Mouse (Mus musculus) liver, postnatal 0 days (tissue): ENCODE measurements around the gene Ipo8.

Source experiments
- CTCF ChIP-seq: sonication (generic); IDR thresholded peaks from 2 replicates; pipeline ENCODE4 v1.5.1; 2016; ENCODE audit warnings: antibody characterized with exemption, low read depth
- EP300 ChIP-seq: IDR thresholded peaks from 2 replicates; pipeline ENCODE4 v1.6.1; 2016; ENCODE audit warnings: antibody characterized with exemption, low read depth, mild to moderate bottlenecking

DNA sequence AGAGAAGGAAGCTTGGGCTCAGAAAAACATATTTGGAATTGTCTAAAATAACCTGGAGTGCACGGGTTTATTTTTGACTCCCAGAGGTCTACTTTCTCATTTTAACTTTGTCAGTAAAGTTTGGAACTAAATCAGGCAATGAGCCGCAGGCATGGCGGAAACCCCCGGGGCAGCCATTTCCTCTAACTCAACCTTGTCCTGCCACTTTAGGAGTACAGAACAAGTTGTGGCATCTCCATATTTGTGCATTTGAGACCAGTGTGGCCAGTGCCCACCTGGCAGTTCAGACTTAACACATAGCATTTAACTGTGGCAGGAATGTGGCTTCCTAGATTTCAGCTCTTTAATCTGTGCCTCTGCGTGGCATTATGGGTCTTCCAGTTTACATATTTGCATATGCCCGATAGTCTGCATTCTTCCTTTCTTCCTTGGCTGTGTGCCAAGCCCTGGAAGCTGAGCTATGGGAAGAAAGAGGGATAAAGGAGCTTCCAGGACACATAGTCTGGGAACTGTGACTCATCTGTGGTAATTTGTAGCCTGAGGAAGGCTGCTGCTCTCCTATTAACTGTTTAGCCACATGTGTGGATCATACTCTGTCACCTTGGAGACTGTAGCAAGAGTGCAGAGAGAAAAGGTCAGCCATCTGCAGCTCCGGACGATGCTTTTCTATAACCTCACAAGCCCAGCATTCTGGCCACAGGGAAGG is 90.6 kb downstream of the Ipo8 start:
- TF ChIP-seq CTCF (no peak), EP300 (no peak)
